Mouse (Mus musculus) heart, postnatal 14 days (tissue): ENCODE data around the gene Cnnm4. TPM values are rescaled to one million over a fixed set of nuclear protein-coding genes. Genes with fewer than 3 reads are reported as not detected.

Source experiments
- DNase-seq, 2 experiments: peaks; one replicate each; pipeline ENCODE4 v3.0.0; 2021 to 2022
- intact Hi-C: fragments of 180-260 bp; cut with DNase I; formaldehyde crosslinking; loops from one replicate; pipeline ENCODE4 v1.15.1; 2025
- total RNA-seq, 2 experiments: library from RNA; stranded (reverse); gene quantifications; 2 replicates each; pipeline ENCODE4 v1.2.3; 2021

Gene Cnnm4
- total RNA-seq, 2 experiments from 2014 or later = 3.4 to 4.1 TPM

DNA sequence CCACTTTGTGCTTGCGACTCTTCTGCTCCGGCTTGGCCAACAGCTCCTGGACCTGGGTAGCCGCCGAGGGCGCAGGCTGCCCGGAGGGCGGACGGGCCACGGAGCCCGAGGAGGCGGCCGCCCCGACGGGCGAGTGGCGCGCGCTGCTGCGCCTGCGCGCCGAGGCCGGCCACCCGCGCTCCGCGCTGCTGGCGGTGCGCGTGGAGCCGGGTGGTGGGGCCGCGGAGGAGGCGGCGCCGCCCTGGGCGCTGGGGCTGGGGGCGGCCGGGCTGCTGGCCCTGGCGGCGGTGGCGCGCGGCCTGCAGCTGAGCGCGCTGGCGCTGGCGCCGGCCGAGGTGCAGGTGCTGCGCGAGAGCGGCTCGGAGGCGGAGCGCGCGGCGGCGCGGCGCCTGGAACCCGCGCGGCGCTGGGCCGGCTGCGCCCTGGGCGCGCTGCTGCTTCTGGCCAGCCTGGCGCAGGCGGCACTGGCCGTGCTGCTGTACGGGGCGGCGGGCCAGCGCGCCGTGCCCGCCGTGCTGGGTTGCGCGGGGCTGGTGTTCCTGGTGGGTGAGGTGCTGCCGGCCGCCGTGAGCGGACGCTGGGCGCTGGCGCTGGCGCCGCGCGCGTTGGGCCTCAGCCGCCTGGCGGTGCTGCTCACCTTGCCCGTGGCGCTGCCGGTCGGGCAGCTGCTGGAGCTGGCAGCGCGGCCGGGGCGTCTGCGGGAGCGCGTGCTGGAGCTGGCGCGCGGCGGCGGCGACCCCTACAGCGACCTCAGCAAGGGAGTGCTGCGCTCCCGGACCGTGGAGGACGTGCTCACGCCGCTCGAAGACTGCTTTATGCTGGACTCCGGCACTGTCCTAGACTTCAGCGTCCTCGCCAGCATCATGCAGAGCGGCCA, 40.9 kb downstream of the Cnnm4 start:
- peak; percentile 57 to 65 for DNase-seq
- intact Hi-C loops = no loop called here

DNA sequence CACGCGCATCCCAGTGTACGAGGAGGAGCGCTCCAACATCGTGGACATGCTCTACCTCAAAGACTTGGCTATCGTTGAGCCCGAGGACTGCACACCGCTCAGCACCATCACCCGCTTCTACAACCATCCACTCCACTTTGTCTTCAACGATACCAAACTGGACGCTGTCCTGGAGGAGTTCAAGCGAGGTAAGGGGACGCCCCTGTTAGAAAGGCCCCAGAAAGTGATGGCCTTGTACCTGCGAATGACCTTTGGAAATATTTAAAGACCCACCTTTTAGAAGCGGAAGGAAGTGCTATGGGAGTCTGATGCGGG, 41.5 kb downstream of the Cnnm4 start:
- intact Hi-C loops = no loop called here
- DNase-seq = no peak

DNA sequence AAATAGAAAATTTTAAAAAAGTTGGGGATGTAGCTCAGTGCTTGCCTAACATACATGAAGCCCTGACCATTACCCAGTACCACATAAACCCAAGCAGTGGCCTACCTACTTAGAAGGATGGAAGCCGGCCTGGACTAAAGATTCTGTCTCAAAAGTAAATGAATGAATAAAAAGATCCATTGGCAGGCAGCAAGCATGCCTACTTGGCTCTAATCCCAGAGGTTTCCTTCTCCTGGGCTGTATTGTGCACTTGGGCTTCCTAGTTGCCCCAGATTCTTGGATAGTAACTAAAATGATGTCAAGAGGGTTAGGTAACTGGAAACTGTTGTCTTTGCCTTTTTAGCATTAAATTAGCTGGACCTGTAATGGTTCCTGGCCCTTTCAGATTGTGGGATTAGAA, 41.9 kb downstream of the Cnnm4 start:
- no peak for DNase-seq
- intact Hi-C loops = no loop called here

DNA sequence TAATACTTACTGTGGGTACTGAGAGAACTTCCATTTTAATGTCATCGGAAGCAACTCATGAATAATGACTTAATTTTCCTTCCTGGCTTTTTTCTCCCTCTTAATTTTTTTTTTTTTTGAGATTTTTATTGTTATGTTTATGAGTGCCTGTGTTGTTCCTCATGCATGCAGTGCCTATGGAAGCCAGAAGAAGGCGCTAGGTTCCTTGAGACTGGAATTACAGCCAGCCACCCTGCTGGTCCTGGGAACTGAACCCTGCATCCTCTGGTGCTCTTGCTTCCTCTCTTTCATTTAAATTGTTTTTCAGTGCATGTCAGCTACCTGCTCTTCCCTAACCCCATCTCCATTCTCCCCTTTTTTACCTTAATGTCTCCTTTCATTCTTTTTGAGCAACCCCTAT, 42.3 kb downstream of the Cnnm4 start:
- intact Hi-C loops = no loop called here
- DNase-seq = no peak

DNA sequence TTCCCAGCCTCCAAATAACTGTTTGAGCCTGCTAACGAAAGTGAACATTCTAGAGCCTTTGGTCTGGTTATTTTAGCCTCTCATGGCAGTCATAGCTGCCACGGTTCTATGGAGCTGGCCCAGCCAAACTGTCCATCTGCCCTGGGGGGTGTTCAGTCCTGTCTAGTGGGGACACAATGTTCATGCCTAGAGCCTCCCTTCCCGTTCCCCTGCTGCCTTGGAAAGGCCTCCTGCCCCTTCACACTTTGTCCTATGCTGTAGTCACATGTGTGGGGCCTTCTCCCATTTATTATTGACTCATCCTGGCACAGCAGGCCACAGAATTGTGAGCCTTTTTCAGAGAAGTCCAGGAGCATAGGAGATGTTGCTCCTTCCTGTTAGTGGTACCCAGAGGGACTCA, 46.8 kb downstream of the Cnnm4 start:
- no peak for DNase-seq
- intact Hi-C loops = no loop called here

DNA sequence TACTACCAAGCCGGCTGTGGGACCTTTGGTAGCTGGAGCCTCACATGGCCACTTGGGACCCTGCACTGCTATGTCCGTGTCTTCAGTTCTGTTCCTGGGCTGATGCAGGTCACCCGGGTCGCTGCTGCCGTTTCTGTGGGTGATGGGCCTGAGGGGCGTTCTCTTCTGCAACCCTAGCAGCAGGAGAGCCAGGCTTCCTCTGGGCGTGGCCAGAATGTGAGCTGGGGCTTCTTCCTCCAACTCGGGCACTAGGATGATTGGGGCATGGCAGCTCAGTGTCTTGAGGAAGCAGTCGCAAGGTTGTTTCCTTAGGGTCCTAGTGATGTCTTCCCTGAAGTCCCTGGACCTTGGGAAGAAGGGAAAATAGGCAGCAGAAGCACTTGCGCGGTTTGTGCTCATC, 48.2 kb downstream of the Cnnm4 start:
- intact Hi-C loops = no loop called here
- DNase-seq = no peak

DNA sequence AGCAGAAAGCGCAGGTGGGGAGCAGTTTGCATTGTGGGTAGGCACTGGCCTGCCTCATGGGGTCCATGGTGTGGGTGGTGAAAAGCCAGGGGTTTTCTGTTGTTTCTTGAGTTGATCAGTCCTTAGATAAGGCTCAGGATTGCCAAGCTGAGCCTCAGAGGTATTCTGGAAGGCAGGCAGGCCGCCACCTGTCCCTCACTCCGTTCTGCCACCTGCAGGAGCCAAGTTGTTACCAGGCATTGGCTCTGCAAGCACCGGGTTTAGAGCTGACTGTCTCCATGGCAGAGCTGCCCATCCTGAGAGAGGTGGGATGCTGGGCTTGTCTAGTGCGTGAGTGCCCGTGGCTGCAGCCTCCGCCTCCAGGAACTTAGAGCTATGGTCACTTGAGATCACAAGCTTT, 50.8 kb downstream of the Cnnm4 start:
- no peak for DNase-seq
- intact Hi-C loops = no loop called here

DNA sequence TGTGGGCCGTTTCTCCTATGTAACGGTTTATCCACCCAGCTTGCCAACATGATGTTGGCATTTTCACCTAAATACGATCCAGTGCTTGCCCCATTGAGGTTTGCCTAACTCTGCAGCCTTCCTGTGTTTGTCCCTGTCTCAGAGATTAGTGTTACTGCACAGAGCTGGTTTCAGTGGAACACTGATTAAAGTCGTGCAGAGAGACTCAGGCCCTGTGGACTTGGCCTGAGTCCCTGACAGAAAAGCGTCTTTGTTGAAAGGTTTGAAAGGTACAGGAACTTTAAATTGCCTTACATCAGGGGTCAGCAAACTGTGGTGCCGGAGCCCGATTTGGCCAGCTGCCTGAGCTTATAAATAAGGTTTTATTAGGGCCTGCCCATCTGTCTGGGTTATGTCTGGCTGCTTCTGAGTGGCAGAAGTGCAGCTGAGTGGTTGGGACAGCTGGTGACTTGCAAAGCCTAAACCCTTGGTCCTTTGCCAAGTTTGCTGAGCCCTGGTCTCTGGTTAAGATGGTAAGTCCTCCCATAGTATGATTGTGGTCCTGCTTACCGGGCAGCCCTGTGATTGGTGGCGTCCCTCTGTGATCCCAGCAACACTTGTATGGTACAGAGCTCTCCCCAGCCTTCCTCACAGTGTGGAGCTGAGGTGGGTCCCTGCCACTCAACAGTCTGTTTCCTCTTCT, 52.1 kb downstream of the Cnnm4 start:
- DNase-seq = no peak
- intact Hi-C loops = no loop called here

DNA sequence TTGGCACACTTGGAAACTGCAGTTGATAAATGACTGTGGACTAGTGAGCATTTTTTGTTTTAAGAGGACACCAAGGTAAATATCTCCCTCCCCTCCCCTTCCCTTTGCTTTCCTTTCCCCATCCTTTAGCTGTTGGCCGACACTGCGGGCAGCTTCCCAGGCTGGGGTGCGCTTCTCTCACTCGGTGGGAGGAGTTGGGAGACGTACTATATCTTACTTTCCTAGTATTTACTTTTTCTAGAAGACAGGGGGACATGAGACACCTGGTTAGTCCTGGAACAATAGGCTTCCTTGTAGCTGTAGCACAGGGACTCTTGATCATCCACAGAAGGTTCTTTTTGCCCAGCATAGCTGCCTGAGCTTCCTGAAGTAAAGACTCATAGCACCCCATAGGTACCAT, 52.6 kb downstream of the Cnnm4 start:
- intact Hi-C loops = no loop called here
- DNase-seq = no peak

DNA sequence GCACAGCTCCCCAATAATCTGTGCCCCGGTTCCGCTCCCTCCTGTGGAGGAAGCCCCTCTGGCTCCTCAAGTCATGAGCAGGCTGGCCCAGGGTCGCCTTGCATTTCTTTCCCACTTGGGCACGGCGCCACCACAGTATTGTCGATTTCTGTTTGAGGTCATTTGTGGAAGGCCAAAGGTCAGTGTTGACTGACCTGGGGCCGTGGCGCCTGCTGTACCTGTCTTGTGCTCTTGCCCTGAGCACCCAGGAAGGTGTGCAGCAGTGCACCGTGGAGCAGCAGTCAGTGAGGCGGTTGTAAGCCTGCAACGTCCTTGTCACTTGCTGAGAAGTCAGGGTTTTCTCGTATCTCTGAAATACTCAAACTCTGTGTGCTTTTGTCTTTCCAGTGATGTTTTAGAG, 54.4 kb downstream of the Cnnm4 start:
- intact Hi-C loops = no loop called here

DNA sequence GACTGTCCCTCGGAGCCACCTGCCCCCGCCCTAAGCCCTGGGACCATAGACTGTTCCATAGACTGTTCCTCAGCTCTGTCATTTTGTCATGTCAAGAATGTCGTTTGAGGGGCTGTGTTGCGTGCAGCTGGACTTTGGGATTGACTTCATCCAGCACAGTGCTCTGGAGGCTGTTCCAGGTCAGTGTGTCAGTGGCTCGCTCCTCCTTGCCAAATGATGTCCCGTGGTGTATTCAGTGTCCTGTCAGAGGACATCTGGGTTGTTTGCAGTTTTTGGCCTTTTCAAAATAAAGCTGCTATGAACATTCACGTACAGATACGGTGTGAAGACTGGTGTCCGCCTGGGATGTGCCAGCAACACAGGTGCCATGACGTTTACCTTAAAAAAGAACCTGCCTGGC, 55.5 kb downstream of the Cnnm4 start:
- intact Hi-C loops = no loop called here
- no peak for DNase-seq

More for the DNA sequence above, 54.4 kb downstream of the Cnnm4 start:
- DNase-seq = no peak

DNA sequence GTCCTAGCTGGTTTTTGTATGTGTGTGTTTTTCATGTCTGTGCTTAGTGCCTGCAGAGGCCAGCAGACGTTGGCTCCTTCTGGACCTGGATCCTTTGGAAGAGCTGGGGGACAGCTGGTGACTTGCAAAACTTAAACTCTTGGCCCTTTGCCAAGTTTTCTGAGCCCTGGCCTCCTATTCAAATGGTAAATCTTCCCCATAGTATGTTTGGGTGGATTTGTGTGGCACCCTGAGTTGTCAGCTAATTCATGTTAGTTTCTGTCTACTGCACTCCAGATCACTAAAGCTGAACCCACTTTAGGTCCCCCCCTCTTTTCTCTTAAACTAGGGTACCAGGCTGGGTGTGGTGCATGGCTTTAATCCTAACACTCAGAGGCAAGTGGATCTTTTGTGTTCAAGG, 56.9 kb downstream of the Cnnm4 start:
- no peak for DNase-seq
- intact Hi-C loops = no loop called here

DNA sequence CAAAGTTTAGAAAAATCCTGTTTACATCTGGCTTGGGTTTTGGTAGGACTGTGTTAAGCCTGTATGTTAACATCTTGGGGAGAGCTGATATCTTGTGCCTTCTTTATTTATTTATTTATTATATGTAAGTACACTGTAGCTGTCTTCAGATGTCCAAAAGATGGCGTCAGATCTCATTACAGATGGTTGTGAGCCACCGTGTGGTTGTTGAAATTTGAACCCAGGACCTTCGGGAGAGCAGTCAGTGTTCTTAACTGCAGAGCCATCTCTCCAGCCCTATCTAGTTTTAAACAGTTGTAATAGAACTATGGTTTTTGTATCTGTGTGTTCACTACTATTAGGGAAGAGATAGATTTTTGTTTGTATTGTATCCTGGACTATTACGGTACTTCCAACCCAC, 57.9 kb downstream of the Cnnm4 start:
- intact Hi-C loops = no loop called here

DNA sequence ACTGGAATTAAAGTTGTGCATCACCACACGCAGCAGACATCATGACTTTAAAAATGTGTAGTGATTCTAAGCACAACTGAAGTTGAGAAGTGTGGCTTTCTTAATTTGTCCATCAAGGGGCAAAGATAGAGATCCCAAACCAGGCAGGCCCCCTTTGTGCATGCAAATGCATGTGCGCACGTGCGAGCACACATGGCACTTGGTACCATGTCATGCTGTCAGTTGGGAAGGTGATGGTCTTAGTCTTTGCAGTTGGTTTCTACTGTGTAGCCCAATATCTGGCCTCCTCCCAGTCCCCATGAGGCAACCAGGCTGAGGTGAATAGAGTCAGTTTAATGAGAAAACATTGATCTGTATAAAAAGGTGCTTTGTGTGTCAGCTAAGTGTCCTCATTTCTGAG, 58.5 kb downstream of the Cnnm4 start:
- DNase-seq = no peak
- intact Hi-C loops = no loop called here

More for the DNA sequence above, 57.9 kb downstream of the Cnnm4 start:
- no peak for DNase-seq

DNA sequence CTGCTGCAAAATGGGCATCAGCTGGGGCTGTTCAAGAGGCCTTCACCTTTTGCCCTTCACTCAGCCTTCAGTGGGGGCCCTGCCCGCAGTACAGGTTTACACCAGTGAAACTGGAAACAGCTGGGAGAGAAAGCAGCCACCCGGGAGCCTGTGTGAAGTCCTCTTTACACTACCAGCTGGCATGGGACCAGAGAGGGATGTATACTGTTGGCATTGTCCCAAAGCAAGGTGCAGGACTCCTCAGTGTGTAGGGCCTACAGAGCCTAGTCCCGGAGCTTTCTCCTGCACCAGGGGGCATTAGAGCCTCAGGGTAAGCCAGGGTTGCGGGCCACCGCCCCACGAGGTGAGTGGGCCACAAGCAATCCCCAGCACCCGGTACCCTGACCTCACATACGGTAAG, 59.1 kb downstream of the Cnnm4 start:
- intact Hi-C loops = no loop called here
- DNase-seq = no peak

DNA sequence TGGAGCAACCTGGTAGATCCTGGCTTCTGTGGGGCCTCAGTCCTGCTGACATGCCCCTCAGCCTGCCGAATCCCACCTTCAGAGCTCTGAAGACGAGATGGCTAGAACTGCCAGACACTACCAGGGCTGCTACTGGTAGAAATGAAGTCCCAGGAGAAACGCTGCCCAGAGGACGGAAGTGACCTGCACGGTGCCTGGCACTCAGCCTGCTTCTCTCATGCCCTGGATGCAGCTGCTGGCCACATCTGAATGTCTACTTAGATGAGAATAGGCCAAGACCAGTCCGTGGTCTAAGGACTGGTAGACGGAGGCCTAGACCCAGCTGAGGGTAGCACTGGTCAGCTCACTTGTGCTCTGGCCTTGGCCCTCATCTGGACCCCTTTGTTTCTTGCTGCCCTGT, 59.5 kb downstream of the Cnnm4 start:
- intact Hi-C loops = no loop called here
- DNase-seq = no peak

DNA sequence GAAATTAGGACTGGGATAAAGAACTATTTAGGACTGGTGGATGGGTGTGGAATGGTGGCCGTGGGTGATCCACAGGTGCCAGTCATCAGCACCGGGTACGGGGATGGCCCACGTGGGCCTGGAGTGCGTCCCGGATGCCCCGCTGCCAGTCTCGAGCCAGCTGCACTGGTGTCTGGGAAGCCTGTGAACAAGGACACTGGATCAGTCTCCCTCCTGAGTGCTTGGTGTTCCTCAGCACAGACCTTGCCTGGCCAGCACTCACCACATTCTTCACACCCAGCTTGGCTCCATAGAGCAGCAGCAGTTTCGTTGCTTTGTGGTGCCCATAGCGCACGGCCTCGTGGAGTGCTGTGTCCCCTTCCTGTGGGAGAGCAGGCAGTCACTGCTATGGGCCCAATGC, 60.0 kb downstream of the Cnnm4 start:
- intact Hi-C loops = no loop called here
- DNase-seq = no peak

DNA sequence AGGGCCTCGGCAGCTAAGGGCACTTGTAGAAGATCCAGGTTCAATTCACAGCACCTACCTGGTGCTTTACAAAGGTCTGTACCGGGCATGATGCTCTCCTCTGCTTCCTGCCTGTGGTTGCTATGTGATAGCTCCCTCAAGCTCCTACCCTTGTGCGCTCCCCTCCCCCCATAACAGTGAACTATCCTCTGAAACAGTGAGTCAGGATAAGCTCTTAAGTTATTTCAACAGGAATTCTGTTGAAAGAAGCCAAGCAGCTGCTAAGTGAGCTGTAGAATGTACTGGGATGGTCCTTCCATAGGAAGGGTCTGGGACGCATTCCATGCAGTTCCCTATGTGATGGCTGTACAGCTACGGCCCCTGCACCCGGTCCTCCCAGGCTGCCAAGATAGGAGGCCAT, 62.1 kb downstream of the Cnnm4 start:
- intact Hi-C loops = no loop called here
- no peak for DNase-seq

DNA sequence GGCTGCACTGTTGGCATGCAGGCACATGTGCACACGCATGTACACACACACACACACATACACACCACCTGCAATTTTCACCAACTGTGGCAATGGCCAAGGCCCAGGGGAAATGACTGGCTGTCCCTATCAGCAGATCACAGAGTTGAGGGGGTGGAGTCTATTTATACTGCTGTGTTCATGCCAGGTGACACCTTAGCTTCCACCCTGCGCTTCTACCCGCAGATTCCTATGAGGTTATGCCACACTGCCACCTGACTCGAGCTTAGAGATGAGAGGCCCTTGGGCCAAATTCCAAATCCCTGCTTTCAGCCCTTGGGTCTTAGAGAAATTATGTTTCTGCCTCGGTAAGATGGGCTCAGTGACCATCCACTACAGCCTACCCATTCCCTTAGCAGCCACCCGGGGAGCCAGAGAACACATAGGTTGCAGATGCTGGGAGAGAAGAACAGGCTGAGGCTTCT, 63.2 kb downstream of the Cnnm4 start:
- peak in 1 of 2 experiments; percentile 40 for DNase-seq

DNA sequence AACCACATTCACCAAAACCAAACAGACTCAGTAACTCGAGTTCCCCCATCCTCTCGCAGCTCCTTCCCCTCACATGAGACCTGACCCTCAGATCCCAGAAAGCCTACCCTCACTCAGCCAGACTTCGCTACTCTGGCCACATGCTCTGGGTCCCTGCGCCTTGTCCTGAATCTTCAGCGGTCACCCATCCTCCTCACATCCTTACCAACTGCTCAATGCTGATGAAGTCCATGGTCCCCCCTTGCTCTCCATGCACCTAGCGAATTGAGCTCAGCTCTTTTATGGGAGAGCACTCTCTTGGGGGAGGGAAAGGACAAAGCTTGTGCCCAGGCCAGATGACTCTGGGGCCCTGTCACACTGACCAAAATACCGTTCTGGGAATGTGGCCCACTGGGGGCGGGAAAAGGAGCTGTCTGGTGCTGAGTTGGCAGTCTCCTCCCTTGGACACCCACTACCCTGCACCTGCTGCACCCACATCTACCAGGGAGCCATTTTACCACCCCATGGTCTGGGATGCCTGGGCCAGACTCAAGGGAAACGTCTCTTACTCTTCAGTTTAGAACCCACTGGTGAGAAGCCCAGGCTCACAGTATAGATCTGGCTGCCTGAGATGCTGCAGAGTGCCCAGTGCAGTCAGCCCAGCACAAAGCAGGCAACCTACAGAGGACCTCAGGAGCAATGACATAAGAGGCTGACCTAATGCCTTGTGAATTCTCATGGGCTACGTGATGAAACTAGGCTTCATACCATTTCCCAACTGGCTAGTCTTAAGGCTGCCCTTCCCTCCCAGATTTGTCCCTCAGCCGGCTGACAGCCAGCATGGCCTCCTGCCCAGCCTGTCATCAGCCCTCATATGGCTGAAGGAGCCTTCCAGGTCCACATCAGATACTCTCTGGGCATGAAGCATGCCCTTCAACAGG, 64.3 kb downstream of the Cnnm4 start:
- intact Hi-C loops = no loop called here
- DNase-seq = peak; percentile 68 to 76

More for the DNA sequence above, 63.2 kb downstream of the Cnnm4 start:
- intact Hi-C loops = no loop called here

DNA sequence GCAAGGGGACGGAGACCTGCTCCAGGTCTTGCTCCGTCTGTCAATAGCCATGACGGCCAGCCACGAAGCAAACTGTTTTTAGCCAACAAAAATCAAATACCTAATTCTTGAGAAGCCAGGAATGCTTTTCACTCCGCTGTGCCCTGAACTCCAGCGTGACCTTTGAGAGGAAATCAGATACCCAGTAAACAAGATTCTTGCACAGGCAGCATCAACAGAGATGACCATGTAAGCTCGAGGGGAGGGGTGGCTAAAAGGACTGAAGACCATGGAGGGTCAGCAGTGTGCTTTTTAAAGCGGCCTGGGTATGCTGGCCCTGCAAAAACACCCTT, 64.9 kb downstream of the Cnnm4 start:
- intact Hi-C loops = no loop called here
- no peak for DNase-seq
